Mouse (Mus musculus): Measurements from ENCODE around the gene Mindy1. TPM values are rescaled to one million over a fixed set of nuclear protein-coding genes. Genes with fewer than 3 reads are reported as not detected.
"Not testable (repeated sequence)": the region's sequence is repeated elsewhere in the genome, so short reads cannot be mapped to it uniquely, and the experiment has no call there.

Gene Mindy1
- polyA plus RNA-seq, 1 experiment: 95.2 TPM

GRCm38 (mm10) chr3:95324454-95325144 lies 43.5 kb downstream of the Mindy1 start:
- Histone ChIP-seq H3K4me1 (ENCODE audit: control insufficient read depth, insufficient read depth, low read length) (no peaks in the 10 kb centered on the region; the same call in 1 of the 2 replicates), H3K4me3 (replicated peaks; ENCODE audit: extremely low read depth, low read depth, low read length) (no peak overlapping the region)
- DNase-seq: no peak
- TF ChIP-seq CTCF (IDR thresholded peaks at IDR 0.05; ENCODE audit: insufficient read depth, low read length) (no peak), POLR2A (IDR thresholded peaks at IDR 0.05; ENCODE audit: borderline replicate concordance, extremely low read depth, low read depth, low read length) (no peak)
- 86% methylated on average over 6 of the region's 6 CpGs for WGBS

GRCm38 (mm10) chr3:95328803-95329404 lies 47.8 kb downstream of the Mindy1 start:
- WGBS: 73% methylated on average over 1 of the region's 1 CpGs
- Histone ChIP-seq H3K4me1 (ENCODE audit: control insufficient read depth, insufficient read depth, low read length) (no peaks in the 10 kb centered on the region), H3K4me3 (replicated peaks; ENCODE audit: extremely low read depth, low read depth, low read length) (no peak overlapping the region)
- DNase-seq: no peak
- TF ChIP-seq CTCF (IDR thresholded peaks at IDR 0.05; ENCODE audit: insufficient read depth, low read length) (no peak), POLR2A (IDR thresholded peaks at IDR 0.05; ENCODE audit: borderline replicate concordance, extremely low read depth, low read depth, low read length) (no peak)

- WGBS: 25% methylated on average over 1 of the region's 1 CpGs
- DNase-seq: no peak
- no peaks in the 10 kb centered on the region for H3K4me1 ChIP-seq (ENCODE audit: control insufficient read depth, insufficient read depth, low read length)
- H3K4me3 ChIP-seq (replicated peaks; ENCODE audit: extremely low read depth, low read depth, low read length): no peak overlapping the region
- TF ChIP-seq POLR2A (IDR thresholded peaks at IDR 0.05; ENCODE audit: borderline replicate concordance, extremely low read depth, low read depth, low read length) (no peak), CTCF (IDR thresholded peaks at IDR 0.05; ENCODE audit: insufficient read depth, low read length) (no peak)
These were observed 50.4 kb downstream of the Mindy1 start for GRCm38 (mm10) chr3:95331528-95331927.

GRCm38 (mm10) chr3:95337345-95337744 lies 56.2 kb downstream of the Mindy1 start:
- no peak for DNase-seq
- Histone ChIP-seq H3K4me3 (replicated peaks; ENCODE audit: extremely low read depth, low read depth, low read length) (no peak overlapping the region), H3K4me1 (ENCODE audit: control insufficient read depth, insufficient read depth, low read length) (no peaks in the 10 kb centered on the region)
- TF ChIP-seq CTCF (IDR thresholded peaks at IDR 0.05; ENCODE audit: insufficient read depth, low read length) (no peak), POLR2A (IDR thresholded peaks at IDR 0.05; ENCODE audit: borderline replicate concordance, extremely low read depth, low read depth, low read length) (no peak)
- WGBS: 93% methylated on average over 4 of the region's 4 CpGs

DNA sequence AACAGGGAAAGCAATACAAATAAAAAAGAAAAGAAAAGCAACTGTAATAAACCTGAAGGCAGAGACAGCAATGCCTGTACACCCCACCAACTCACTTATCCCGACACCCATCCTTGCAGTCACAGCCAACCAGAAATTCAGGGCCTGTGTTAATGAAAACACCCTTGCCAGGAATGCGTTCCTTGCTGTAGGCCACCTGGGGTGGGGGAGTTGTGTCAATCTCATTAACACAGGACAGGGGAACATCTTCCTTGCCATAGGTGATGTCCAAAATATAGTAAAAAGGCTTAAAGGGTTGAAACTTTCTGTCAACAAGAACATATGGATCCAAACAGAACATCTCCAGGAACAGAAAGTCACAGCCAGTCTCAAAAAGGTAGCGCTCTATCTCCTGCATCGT lies 57.1 kb downstream of the Mindy1 start:
- Histone ChIP-seq H3K4me3 (replicated peaks; ENCODE audit: extremely low read depth, low read depth, low read length) (no peak overlapping the region), H3K4me1 (ENCODE audit: control insufficient read depth, insufficient read depth, low read length) (no peaks in the 10 kb centered on the region)
- 94% methylated on average over 4 of the region's 4 CpGs for WGBS
- no peak for DNase-seq
- TF ChIP-seq CTCF (IDR thresholded peaks at IDR 0.05; ENCODE audit: insufficient read depth, low read length) (no peak), POLR2A (IDR thresholded peaks at IDR 0.05; ENCODE audit: borderline replicate concordance, extremely low read depth, low read depth, low read length) (no peak)

DNA sequence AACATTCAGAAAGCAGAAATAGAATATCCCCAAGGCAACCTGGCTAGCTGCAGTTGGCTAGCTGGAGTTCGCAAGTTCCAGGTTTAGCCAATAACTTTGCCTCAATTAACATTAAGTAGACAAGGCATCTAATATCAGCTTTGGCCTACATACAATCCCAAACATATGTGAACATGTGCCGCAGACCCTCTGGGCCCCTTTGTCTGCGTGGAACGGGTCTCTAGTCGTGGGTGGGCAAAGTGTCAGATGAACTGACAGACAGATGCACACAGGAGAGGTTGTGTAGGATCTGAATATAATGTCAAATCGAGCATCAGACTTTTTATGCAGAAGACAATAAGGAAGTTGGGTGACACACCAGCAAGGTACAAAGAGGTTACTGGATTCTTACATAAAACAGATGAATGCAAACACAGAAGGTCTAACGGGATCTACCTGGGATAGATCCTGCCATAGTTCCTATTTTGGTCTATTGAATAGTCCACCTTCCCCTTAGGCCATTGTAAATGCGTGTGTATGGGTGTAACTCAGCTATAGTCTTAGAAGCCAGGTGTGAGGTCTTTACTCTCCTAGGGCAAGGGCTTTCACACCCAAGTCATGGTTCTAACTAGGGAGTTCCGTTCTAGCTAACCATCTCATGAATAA lies 62.3 kb downstream of the Mindy1 start:
- WGBS: 91% methylated on average over 9 of the region's 9 CpGs
- H3K4me1 ChIP-seq (ENCODE audit: control insufficient read depth, insufficient read depth, low read length); H3K4me3 ChIP-seq (replicated peaks; ENCODE audit: extremely low read depth, low read depth, low read length); DNase-seq: not testable (repeated sequence)

Other genes starting within 250 kb of the Mindy1 start
- gene Psmd4, start 238.7 kb upstream of the Mindy1 start, polyA plus RNA-seq (2012; rRNA removed): 97.3 and 127 TPM in 2 replicates
- gene Pip5k1a, start 174.4 kb upstream of the Mindy1 start, polyA plus RNA-seq (2012; rRNA removed): 14.6 and 20.4 TPM in 2 replicates
- 55.3 and 62.2 TPM in 2 replicates for gene Vps72, start 170.3 kb upstream of the Mindy1 start, polyA plus RNA-seq (2012; rRNA removed)
- gene Tmod4, start 156.9 kb upstream of the Mindy1 start, polyA plus RNA-seq (2012; rRNA removed): 1.5 and 3.5 TPM in 2 replicates
- gene Scnm1, start 147.3 kb upstream of the Mindy1 start, polyA plus RNA-seq (2012; rRNA removed): 30.1 and 43.7 TPM in 2 replicates
- gene Lysmd1, start 147.3 kb upstream of the Mindy1 start, polyA plus RNA-seq (2012; rRNA removed): 4.5 and 7.8 TPM in 2 replicates
- 24.6 and 26.4 TPM in 2 replicates for gene Tnfaip8l2, start 139.0 kb upstream of the Mindy1 start, polyA plus RNA-seq (2012; rRNA removed)
- gene Sema6c, start 120.9 kb upstream of the Mindy1 start, polyA plus RNA-seq (2012; rRNA removed): 10.7 and 11.8 TPM in 2 replicates
- 9.7 and 17.3 TPM in 2 replicates for gene Gabpb2, start 63.4 kb upstream of the Mindy1 start, polyA plus RNA-seq (2012; rRNA removed)
- gene Cdc42se1, start 52.6 kb upstream of the Mindy1 start, polyA plus RNA-seq (2012; rRNA removed): 54.0 and 71.7 TPM in 2 replicates
- 6.5 and 12.3 TPM in 2 replicates for gene Mllt11, start 49.2 kb upstream of the Mindy1 start, polyA plus RNA-seq (2012; rRNA removed)
- gene Gm128, start 39.7 kb upstream of the Mindy1 start, polyA plus RNA-seq (2012; rRNA removed): 0.98 and 1.1 TPM in 2 replicates
- gene Bnipl, start 30.2 kb upstream of the Mindy1 start, polyA plus RNA-seq (2012; rRNA removed): 4.2 and 13.3 TPM in 2 replicates
- gene Prune1, start 731 bp downstream of the Mindy1 start, polyA plus RNA-seq (2012; rRNA removed): 13.4 and 24.2 TPM in 2 replicates
- 4.7 and 16.7 TPM in 2 replicates for gene Anxa9, start 25.8 kb downstream of the Mindy1 start, polyA plus RNA-seq (2012; rRNA removed)
- 158 and 181 TPM in 2 replicates for gene Cers2, start 33.4 kb downstream of the Mindy1 start, polyA plus RNA-seq (2012; rRNA removed)
- gene Setdb1, start 75.9 kb downstream of the Mindy1 start, polyA plus RNA-seq (2012; rRNA removed): 10.7 and 14.7 TPM in 2 replicates
- 0.30 TPM in 1 of 2 replicates, not detected in the other for gene 4930558C23Rik, start 121.5 kb downstream of the Mindy1 start, polyA plus RNA-seq (2012; rRNA removed)
- gene Arnt, start 153.0 kb downstream of the Mindy1 start, polyA plus RNA-seq (2012; rRNA removed): 35.5 and 38.1 TPM in 2 replicates
- gene Ctsk, start 217.9 kb downstream of the Mindy1 start, polyA plus RNA-seq (2012; rRNA removed): 6.7 and 13.0 TPM in 2 replicates
- gene Ctss, start 245.4 kb downstream of the Mindy1 start, polyA plus RNA-seq (2012; rRNA removed): 47.8 and 82.1 TPM in 2 replicates

Measured in lung, adult 2 months (tissue).